Mouse (Mus musculus) limb, embryonic 15.5 days (tissue): ENCODE results near the gene S100a16. TPM values are rescaled to one million over a fixed set of nuclear protein-coding genes. Genes with fewer than 3 reads are reported as not detected.

Source experiments
- ATAC-seq: fragments of 200-750 bp; cut with Nextera tagmentation; 2 replicates; pipeline ENCODE4 v1.8.0; 2017; ENCODE audit warnings: low read depth, moderate TSS enrichment; ENCODE audit not compliant: insufficient number of reproducible peaks, low FRiP score, low TSS enrichment
- H3K27ac ChIP-seq: fragments of 300-500 bp; sonication (generic); 2 replicates; pipeline ENCODE4 v1.5.1; 2015; ENCODE audit warnings: moderate library complexity, mild to moderate bottlenecking, inconsistent platforms
- H3K27me3 ChIP-seq: fragments of 300-500 bp; sonication (generic); 2 replicates; pipeline ENCODE4 v1.6.1; 2015; ENCODE audit warnings: inconsistent platforms
- H3K36me3 ChIP-seq: fragments of 300-500 bp; sonication (generic); 2 replicates; pipeline ENCODE4 v1.6.1; 2015; ENCODE audit warnings: inconsistent platforms
- H3K4me1 ChIP-seq: fragments of 300-500 bp; sonication (generic); 2 replicates; pipeline ENCODE4 v1.6.1; 2015; ENCODE audit warnings: inconsistent platforms
- H3K4me2 ChIP-seq: fragments of 300-500 bp; sonication (generic); 2 replicates; pipeline ENCODE4 v1.6.1; 2015; ENCODE audit warnings: mild to moderate bottlenecking, inconsistent platforms
- H3K4me3 ChIP-seq: fragments of 300-500 bp; sonication (generic); 2 replicates; pipeline ENCODE4 v1.5.1; 2015; ENCODE audit warnings: mild to moderate bottlenecking, inconsistent platforms
- H3K9ac ChIP-seq: fragments of 300-500 bp; sonication (generic); 2 replicates; pipeline ENCODE4 v1.6.1; 2015; ENCODE audit warnings: inconsistent platforms
- H3K9me3 ChIP-seq: fragments of 300-500 bp; sonication (generic); 2 replicates; pipeline ENCODE4 v1.6.1; 2016; ENCODE audit warnings: inconsistent platforms
- WGBS: fragments of 180-500 bp; shearing (Covaris S2); methylation state at CpG from one replicate; pipeline ENCODE4 v1.1.7; 2015; 5-methylcytosine and 5-hydroxymethylcytosine counted together
- polyA plus RNA-seq: library from polyadenylated mRNA; unstranded; fragments of >200 nt; fragmentation: Nextera tagmentation; extraction: Ambion mirVana; gene quantifications from 2 replicates; pipeline ENCODE4 v1.2.1, GENCODE M21; 2015

S100a16 gene
- polyA plus RNA-seq, 1 experiment from 2014 or later = 426 TPM

- Histone ChIP-seq H3K36me3 (no peaks in the 10 kb centered on the region), H3K27ac (no peak within 1 kb of the TSS), H3K9me3 (no peaks in the 10 kb centered on the region), H3K27me3 (no peaks in the 10 kb centered on the region), H3K4me2 (no peak within 1 kb of the TSS), H3K9ac (no peak within 1 kb of the TSS), H3K4me3 (no peak within 1 kb of the TSS), H3K4me1 (peaks cover 25% of the 10 kb centered on the region)
- WGBS = 80% methylated on average over 8 of the region's 8 CpGs
- no peak for ATAC-seq
These were observed 52.9 kb downstream of the S100a16 start, which contains the start of gene S100a2 for GRCm38 (mm10) chr3:90589947-90590346. TSS of gene S100a2 (plus strand) at chr3:90590247.

Other genes with a start within 250 kb of the S100a16 start
- gene Gatad2b, start 244.1 kb upstream of the S100a16 start, polyA plus RNA-seq = 13.3 and 14.2 TPM in 2 replicates
- 36.2 and 37.0 TPM in 2 replicates for gene Slc27a3, start 147.3 kb upstream of the S100a16 start, polyA plus RNA-seq
- 25.6 and 28.0 TPM in 2 replicates for gene Ints3, start 103.6 kb upstream of the S100a16 start, polyA plus RNA-seq
- gene Npr1, start 71.4 kb upstream of the S100a16 start, polyA plus RNA-seq = 5.4 and 6.7 TPM in 2 replicates
- gene Ilf2, start 61.1 kb upstream of the S100a16 start, polyA plus RNA-seq = 171 and 176 TPM in 2 replicates
- 89.9 and 95.4 TPM in 2 replicates for gene Snapin, start 46.2 kb upstream of the S100a16 start, polyA plus RNA-seq
- 146 and 147 TPM in 2 replicates for gene Chtop, start 27.8 kb upstream of the S100a16 start, polyA plus RNA-seq
- 38.7 and 40.1 TPM in 2 replicates for gene S100a1, start 22.9 kb upstream of the S100a16 start, polyA plus RNA-seq
- 52.1 and 55.0 TPM in 2 replicates for gene S100a13, start 22.8 kb upstream of the S100a16 start, polyA plus RNA-seq
- 171 TPM in 2 replicates for gene S100a14, start 10.4 kb upstream of the S100a16 start, polyA plus RNA-seq
- 1.8 and 2.6 TPM in 2 replicates for gene S100a3, start 23.3 kb downstream of the S100a16 start, polyA plus RNA-seq
- gene S100a2, start 53.0 kb downstream of the S100a16 start, polyA plus RNA-seq = not detected in 2 replicates
- gene Gm42674, start 64.7 kb downstream of the S100a16 start, polyA plus RNA-seq = not detected in 2 replicates
- 21.0 and 29.6 TPM in 2 replicates for gene S100a4, start 66.5 kb downstream of the S100a16 start, polyA plus RNA-seq
- gene S100a5, start 71.3 kb downstream of the S100a16 start, polyA plus RNA-seq = not detected in 2 replicates
- 481 and 553 TPM in 2 replicates for gene S100a6, start 75.6 kb downstream of the S100a16 start, polyA plus RNA-seq
- 8.4 and 9.6 TPM in 2 replicates for gene S100a7a, start 116.8 kb downstream of the S100a16 start, polyA plus RNA-seq
- 30.5 and 33.3 TPM in 2 replicates for gene S100a8, start 131.7 kb downstream of the S100a16 start, polyA plus RNA-seq
- gene S100a9, start 158.5 kb downstream of the S100a16 start, polyA plus RNA-seq = 20.9 and 25.6 TPM in 2 replicates
- gene Pglyrp4, start 189.7 kb downstream of the S100a16 start, polyA plus RNA-seq = 1.2 and 1.3 TPM in 2 replicates
- gene Gm5849, start 240.6 kb downstream of the S100a16 start, polyA plus RNA-seq = not detected in 2 replicates